Mouse (Mus musculus): Measurements from ENCODE around the gene Hoxd10.

Gene Hoxd10

GRCm38 (mm10) chr2:74667191-74667841, 24.4 kb upstream of the Hoxd10 start:
- no peak for DNase-seq

GRCm38 (mm10) chr2:74667842-74668357, 23.8 kb upstream of the Hoxd10 start, which contains the start of gene Hoxd13:
Gene Hoxd13 (plus strand): TSS chr2:74668310.
- no peak for DNase-seq

DNA sequence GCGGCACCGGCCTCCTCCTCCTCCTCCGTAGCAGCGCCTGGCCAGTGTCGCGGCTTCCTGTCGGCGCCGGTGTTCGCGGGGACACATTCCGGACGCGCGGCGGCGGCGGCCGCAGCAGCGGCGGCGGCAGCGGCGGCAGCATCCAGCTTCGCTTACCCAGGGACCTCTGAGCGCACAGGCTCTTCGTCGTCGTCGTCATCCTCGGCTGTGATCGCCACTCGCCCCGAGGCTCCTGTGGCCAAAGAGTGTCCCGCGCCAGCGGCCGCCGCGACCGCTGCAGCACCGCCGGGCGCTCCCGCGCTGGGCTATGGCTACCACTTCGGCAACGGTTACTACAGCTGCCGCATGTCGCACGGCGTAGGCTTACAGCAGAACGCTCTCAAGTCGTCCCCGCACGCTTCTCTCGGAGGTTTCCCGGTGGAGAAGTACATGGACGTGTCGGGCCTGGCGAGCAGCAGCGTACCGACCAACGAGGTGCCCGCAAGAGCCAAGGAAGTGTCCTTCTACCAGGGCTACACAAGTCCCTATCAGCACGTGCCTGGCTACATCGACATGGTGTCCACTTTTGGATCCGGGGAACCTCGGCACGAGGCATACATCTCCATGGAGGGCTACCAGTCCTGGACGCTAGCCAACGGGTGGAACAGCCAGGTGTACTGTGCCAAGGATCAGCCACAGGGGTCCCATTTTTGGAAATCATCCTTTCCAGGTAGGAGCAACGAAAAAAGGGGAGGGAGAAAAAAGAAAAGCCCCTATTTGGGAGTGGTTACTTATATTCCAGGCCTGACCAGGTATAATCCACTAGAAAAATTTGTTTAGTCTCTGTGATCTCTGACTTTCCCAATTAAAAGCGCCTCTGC, 23.1 kb upstream of the Hoxd10 start:
- no peak for DNase-seq

- no peak for DNase-seq
Measured at GRCm38 (mm10) chr2:74669230-74669578, 22.5 kb upstream of the Hoxd10 start.

DNA sequence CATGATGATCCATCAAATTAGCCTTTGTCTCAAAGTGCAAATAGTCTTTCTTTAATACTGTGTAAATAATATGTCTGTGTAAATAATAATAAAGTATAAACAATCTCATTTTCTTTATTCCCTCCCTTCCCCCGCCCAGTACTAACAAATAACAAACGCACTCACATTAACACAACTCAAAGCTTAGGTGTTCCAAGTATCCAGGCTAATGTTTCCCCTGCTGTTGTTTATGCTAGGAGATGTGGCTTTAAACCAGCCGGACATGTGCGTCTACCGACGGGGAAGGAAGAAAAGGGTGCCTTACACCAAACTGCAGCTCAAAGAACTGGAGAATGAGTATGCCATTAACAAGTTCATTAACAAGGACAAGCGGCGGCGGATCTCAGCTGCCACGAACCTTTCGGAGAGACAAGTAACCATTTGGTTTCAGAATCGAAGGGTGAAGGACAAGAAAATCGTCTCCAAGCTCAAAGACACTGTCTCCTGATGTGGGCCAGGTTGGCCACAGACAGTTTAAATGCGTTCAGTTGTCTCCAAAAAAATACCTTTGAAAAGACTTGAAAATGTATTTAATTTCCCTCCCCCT, 22.0 kb upstream of the Hoxd10 start:
- no peak for DNase-seq

GRCm38 (mm10) chr2:74670632-74671188, 21.0 kb upstream of the Hoxd10 start:
- no peak for DNase-seq

GRCm38 (mm10) chr2:74671847-74672246, 19.9 kb upstream of the Hoxd10 start:
- DNase-seq, result no peak

DNA sequence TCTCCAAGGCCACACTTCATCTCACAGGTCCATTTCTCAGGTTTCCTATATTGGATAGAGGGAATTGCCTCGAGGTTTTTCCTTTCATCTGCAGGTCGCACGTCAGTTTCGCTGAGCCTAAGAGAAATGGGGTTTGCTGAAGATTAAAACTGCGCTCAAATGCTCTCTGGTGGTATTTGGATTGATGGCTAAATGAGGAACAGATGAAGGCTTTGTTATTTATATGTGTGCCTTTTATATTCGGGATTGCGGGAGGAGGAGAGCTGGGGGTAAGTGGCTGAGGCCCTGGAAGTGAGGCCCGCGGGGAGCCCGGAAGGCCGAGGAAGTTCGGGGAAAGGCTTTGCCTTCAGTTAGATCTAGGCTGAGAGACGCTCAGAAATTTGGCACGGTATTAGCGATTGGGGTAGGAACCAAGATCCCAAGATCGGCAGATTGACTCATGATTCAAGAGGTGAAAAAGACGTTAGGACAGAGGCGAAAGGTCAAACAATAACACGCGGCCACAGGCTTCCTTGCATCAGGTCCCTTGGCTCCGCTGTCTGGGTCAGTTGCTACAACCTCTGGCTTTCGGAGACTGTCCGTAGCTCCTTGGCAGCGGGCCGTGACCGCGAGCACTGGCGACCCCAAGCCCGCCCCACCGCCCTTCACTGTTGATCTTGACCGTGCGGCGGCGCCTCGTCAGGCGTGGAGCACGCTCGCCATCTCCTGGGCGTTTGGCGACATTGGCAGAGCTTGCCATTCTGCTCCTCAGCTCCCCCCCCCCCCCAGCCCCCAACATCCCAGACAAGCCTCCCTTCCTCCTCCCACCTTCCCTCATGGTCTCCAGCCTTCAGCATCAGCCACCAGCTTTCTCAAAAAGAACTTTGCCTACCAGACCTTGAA, 19.0 kb upstream of the Hoxd10 start:
- DNase-seq, result peak; percentile 59

GRCm38 (mm10) chr2:74673835-74674425, 17.8 kb upstream of the Hoxd10 start:
- no peak for DNase-seq

- no peak for DNase-seq
Measured at GRCm38 (mm10) chr2:74674881-74675665, 16.7 kb upstream of the Hoxd10 start, which contains the start of gene Hoxd12. Gene Hoxd12 (plus strand): TSS chr2:74675013.

DNA sequence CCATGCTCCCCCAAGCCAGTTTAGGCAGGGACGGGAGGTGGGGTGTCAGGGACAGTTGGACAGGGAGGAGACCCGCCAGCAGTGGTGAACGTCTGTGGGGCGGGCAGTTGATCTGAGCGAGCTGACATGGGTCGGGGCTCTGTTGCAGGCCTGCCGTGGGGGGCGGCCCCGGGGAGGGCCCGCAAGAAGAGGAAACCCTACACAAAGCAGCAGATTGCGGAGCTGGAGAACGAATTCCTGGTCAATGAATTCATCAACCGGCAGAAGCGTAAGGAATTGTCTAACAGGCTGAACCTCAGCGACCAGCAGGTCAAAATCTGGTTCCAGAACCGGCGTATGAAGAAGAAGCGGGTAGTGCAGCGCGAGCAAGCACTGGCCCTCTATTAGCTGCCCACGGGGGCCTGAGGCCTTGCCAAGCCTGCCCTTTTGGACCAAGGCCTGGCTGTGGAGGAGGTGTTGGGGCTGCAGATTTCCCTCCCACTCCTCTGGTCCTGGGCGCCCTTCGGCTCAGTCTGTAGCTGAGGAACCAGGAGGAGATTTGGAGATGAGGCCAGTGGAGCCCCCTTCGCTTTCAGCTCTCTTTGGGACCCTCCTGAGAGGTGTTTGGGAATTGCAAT, 15.9 kb upstream of the Hoxd10 start:
- no peak for DNase-seq

- no peak for DNase-seq
Measured at GRCm38 (mm10) chr2:74676376-74677052, 15.2 kb upstream of the Hoxd10 start.

GRCm38 (mm10) chr2:74677106-74677505, 14.6 kb upstream of the Hoxd10 start:
- DNase-seq, result no peak

- no peak for DNase-seq
Measured at GRCm38 (mm10) chr2:74678891-74679595, 12.7 kb upstream of the Hoxd10 start, which contains the start of gene Hoxd11. Gene Hoxd11 (plus strand): TSS chr2:74679557.

DNA sequence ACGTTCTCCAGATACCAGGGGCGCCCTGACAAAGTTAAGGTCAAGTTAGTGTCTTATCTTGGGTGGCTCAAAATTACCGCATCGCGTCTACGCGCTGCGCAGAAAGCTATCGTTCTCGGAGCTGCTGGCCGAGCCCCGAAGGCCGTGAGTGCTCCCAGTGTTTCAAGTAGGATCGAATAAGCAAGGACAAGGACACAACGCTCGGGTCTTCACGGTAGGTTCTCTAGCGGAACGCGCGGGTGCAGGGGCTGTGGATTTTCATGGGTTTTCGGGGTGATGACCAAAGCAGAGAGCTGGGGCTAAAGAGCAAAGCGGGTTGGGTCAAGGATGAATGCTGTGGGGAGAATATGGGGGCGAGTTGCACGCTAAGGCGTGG, 12.1 kb upstream of the Hoxd10 start:
- no peak for DNase-seq

DNA sequence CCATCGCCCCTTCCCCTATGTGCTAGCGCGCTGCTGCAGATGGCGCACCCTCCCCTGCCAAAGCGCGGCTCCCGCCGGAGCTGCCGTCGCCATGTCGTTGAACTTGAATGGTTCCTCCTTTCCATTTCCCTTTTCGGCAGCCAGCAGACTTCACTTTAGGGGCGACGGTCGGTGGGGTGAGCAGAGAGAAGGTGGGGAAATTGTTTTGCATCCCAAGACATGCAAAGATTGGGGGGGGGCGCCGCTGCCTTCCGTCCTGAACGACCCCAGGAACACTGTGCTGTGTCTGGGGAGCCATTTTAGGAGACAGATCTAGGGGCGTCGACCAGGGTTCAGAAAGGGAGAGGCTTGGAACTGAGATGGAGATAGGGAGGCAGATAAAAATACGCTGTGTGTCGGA, 11.7 kb upstream of the Hoxd10 start:
- DNase-seq, result no peak

- no peak for DNase-seq
Measured at GRCm38 (mm10) chr2:74680561-74681398, 10.9 kb upstream of the Hoxd10 start.

Measured in lung, postnatal 14 days (tissue).